Mouse (Mus musculus): ENCODE measurements around the gene Fam181a.

- peak; percentile 60 for TF ChIP-seq CTCF (IDR thresholded peaks at IDR 0.05; ENCODE audit: low read depth)
- TF ChIP-seq EP300 (IDR thresholded peaks at IDR 0.05; ENCODE audit: low read depth) = no peak
These were observed 12.0 kb downstream of the Fam181a start for GRCm38 (mm10) chr12:103322801-103323200.

Data from heart, postnatal 0 days (tissue).